Mouse (Mus musculus): Measurements from ENCODE around the gene Zfp977. TPM values are rescaled to one million over a fixed set of nuclear protein-coding genes. Genes with fewer than 3 reads are reported as not detected.

Gene Zfp977
- polyA plus RNA-seq (2012; rRNA removed): 0.69 and 0.94 TPM in 2 replicates

GRCm38 (mm10) chr7:42592413-42592812 is at the start of gene Zfp977:
TSS of gene Zfp977 (minus strand) at chr7:42592547.

DNA sequence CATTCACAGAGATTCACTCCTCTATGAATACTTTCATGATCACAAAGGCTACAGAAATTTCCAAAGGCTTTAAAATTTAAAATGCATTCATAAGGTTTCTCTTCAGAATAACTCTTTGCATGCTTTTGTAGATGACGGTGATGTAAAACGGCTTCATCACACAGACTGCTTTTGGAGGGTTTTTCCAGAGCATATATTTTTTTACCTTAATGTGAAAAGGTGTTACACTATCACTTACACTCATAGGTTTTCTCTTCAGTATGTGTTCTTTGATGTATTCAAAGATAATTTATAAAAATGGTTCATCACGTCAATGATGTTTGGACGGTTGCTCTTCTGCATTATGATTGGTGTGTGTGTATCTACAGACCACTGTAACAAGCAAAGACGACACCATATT is 13.9 kb downstream of the Zfp977 start, which contains the start of gene Gm21028:
Gene Gm21028 (minus strand): TSS at position 101 of the 400 bp plus-strand sequence.

Other genes starting within 250 kb of the Zfp977 start
- not detected in 2 replicates for gene 4933421I07Rik, start 144.4 kb downstream of the Zfp977 start, polyA plus RNA-seq (2012; rRNA removed)
- 15.7 and 16.4 TPM in 2 replicates for gene Zfp141, start 86.8 kb downstream of the Zfp977 start, polyA plus RNA-seq (2012; rRNA removed)
- not detected in 2 replicates for gene Gm21028, start 14.0 kb downstream of the Zfp977 start, polyA plus RNA-seq (2012; rRNA removed)
- gene Zfp976, start 50.0 kb upstream of the Zfp977 start, polyA plus RNA-seq (2012; rRNA removed): 1.8 and 2.0 TPM in 2 replicates
- 3.3 and 3.5 TPM in 2 replicates for gene Zfp975, start 100.2 kb upstream of the Zfp977 start, polyA plus RNA-seq (2012; rRNA removed)
- gene Gm17067, start 134.5 kb upstream of the Zfp977 start, polyA plus RNA-seq (2012; rRNA removed): not detected in 2 replicates
- not detected in 2 replicates for gene Vmn2r62, start 201.0 kb upstream of the Zfp977 start, polyA plus RNA-seq (2012; rRNA removed)

Measured in central nervous system, embryonic 14 days (tissue).